8 mouse cellular contexts compared by ENCODE assay signal in genomic region chr8:84969241-84970134, GRCm38 (mm10). TPM values are rescaled to one million over a fixed set of nuclear protein-coding genes. Genes with fewer than 3 reads are reported as not detected.
A peak's percentile ranks its signal among the peaks of the same experiment; 100 is the strongest.
DNase-seq lines count a peak whose midpoint lies in the region; ATAC-seq lines count a peak whose summit lies in the region.

TSS of gene Gm49661 (minus strand) at chr8:84969433.
TSS of gene Prdx2 (plus strand) at chr8:84969587.
TSS of gene Rnaseh2a (minus strand) at chr8:84969767.

- peak within 1 kb of the TSS; percentile 80 for H3K9ac ChIP-seq in intestine, embryonic 16.5 days (ENCODE audit: low read depth, low read length)

- peak within 1 kb of the TSS; percentile 62 for H3K4me3 ChIP-seq in intestine, embryonic 16.5 days (ENCODE audit: low read length)
- peak within 1 kb of the TSS; percentile 69 for H3K4me3 ChIP-seq in limb, embryonic 10.5 days
- peak within 1 kb of the TSS; percentile 91 for H3K4me3 ChIP-seq in midbrain, embryonic 10.5 days

- H3K27me3 ChIP-seq in intestine, embryonic 16.5 days (replicated peaks; ENCODE audit: control insufficient read depth, insufficient read depth, low read length), result no peaks in the 10 kb centered on the region
- H3K27me3 ChIP-seq in limb, embryonic 10.5 days (ENCODE audit: low read depth, poor library complexity, severe bottlenecking), result no peaks in the 10 kb centered on the region
- no peaks in the 10 kb centered on the region for H3K27me3 ChIP-seq in midbrain, embryonic 10.5 days (ENCODE audit: low read depth, poor library complexity, severe bottlenecking)

- DNase-seq in 3134 (ENCODE audit: extremely low read depth, insufficient read length, low spot score), result peak; percentile 80
- peak; percentile 74 for DNase-seq in adrenal gland, adult 18-20 months (ENCODE audit: low spot score in 2 of 2)
- peak; percentile 90 for DNase-seq in embryo, embryonic 9.5 days (ENCODE audit: extremely low spot score)
- DNase-seq in limb, embryonic 10.5 days (ENCODE audit: low spot score), result peak; percentile 90
- DNase-seq in midbrain, embryonic 10.5 days (ENCODE audit: low spot score), result peak; percentile 87
- peak; percentile 85 to 88 for DNase-seq in spleen, postnatal 10 days (ENCODE audit: low spot score in 2 of 2)

- H3K36me3 ChIP-seq in intestine, embryonic 16.5 days (ENCODE audit: control insufficient read depth, insufficient read depth, low read length), result no peaks in the 10 kb centered on the region
- peaks cover 42% of the 10 kb centered on the region for H3K36me3 ChIP-seq in limb, embryonic 10.5 days
- H3K36me3 ChIP-seq in midbrain, embryonic 10.5 days, result peaks cover 43% of the 10 kb centered on the region

- H3K4me2 ChIP-seq in intestine, embryonic 16.5 days (ENCODE audit: low read depth, low read length), result peak within 1 kb of the TSS; percentile 84

- peaks cover 31% of the 10 kb centered on the region for H3K4me1 ChIP-seq in intestine, embryonic 16.5 days (ENCODE audit: control insufficient read depth, insufficient read depth, low read length)
- H3K4me1 ChIP-seq in limb, embryonic 10.5 days, result peaks cover 51% of the 10 kb centered on the region
- H3K4me1 ChIP-seq in midbrain, embryonic 10.5 days, result peaks cover 58% of the 10 kb centered on the region

- WGBS in intestine, embryonic 16.5 days, result under 1% methylated on average over 55 of the region's 56 CpGs
- under 1% methylated on average over 54 of the region's 56 CpGs for WGBS in limb, embryonic 10.5 days
- WGBS in midbrain, embryonic 10.5 days, result under 1% methylated on average over 56 of the region's 56 CpGs

- ATAC-seq in granulocyte monocyte progenitor cell, adult 5-6 weeks (replicated peaks; ENCODE audit: poor library complexity, severe bottlenecking), result peak; percentile 59
- peak; percentile 79 for ATAC-seq in intestine, embryonic 16.5 days

- peak within 1 kb of the TSS; percentile 93 for H3K27ac ChIP-seq in intestine, embryonic 16.5 days (ENCODE audit: low read length)
- H3K27ac ChIP-seq in limb, embryonic 10.5 days, result peak within 1 kb of the TSS; percentile 97
- peak within 1 kb of the TSS; percentile 98 for H3K27ac ChIP-seq in midbrain, embryonic 10.5 days (replicated peaks)

- H3K9me3 ChIP-seq in intestine, embryonic 16.5 days (ENCODE audit: control insufficient read depth, low read length), result no peaks in the 10 kb centered on the region
- no peaks in the 10 kb centered on the region for H3K9me3 ChIP-seq in limb, embryonic 10.5 days (replicated peaks)
- no peaks in the 10 kb centered on the region for H3K9me3 ChIP-seq in midbrain, embryonic 10.5 days (replicated peaks)

RNA-seq across cellular contexts. Expression of gene Gm49661, which starts in this region (rescaled TPM):
- total RNA-seq in adrenal gland, adult 18-20 months (2021), result 1 to 10 TPM; 1.9 TPM
- total RNA-seq in granulocyte monocyte progenitor cell, adult 5-6 weeks (2014; fragmentation: Nextera tagmentation), result not detected in 2 replicates
- total RNA-seq in granulocyte monocyte progenitor cell, adult 5-6 weeks (2017), result not detected in 2 replicates
- polyA plus RNA-seq in intestine, embryonic 16.5 days (2015; fragmentation: Nextera tagmentation; extraction: Ambion mirVana), result not detected in 2 replicates
- not detected in 2 replicates for polyA plus RNA-seq in limb, embryonic 10.5 days (2016; fragmentation: Nextera tagmentation; extraction: Ambion mirVana)
- not detected in 2 replicates for polyA plus RNA-seq in midbrain, embryonic 10.5 days (2016; fragmentation: Nextera tagmentation; extraction: Ambion mirVana)

RNA-seq across cellular contexts. Expression of gene Prdx2, which starts in this region (rescaled TPM):
- total RNA-seq in adrenal gland, adult 18-20 months (2021), result 100 to 1,000 TPM; 740 to 761 TPM
- total RNA-seq in granulocyte monocyte progenitor cell, adult 5-6 weeks (2014; fragmentation: Nextera tagmentation), result 210 and 303 TPM in 2 replicates
- total RNA-seq in granulocyte monocyte progenitor cell, adult 5-6 weeks (2017), result 360 and 421 TPM in 2 replicates
- 533 and 590 TPM in 2 replicates for polyA plus RNA-seq in intestine, embryonic 16.5 days (2015; fragmentation: Nextera tagmentation; extraction: Ambion mirVana)
- polyA plus RNA-seq in limb, embryonic 10.5 days (2016; fragmentation: Nextera tagmentation; extraction: Ambion mirVana), result 1,175 and 1,260 TPM in 2 replicates
- polyA plus RNA-seq in midbrain, embryonic 10.5 days (2016; fragmentation: Nextera tagmentation; extraction: Ambion mirVana), result 1,203 and 1,278 TPM in 2 replicates

RNA-seq across cellular contexts. Expression of gene Rnaseh2a, which starts in this region (rescaled TPM):
- total RNA-seq in adrenal gland, adult 18-20 months (2021), result 100 to 1,000 TPM in 1 of 2 experiments, 10 to 100 TPM in 1; 80.9 to 131 TPM
- 116 and 172 TPM in 2 replicates for total RNA-seq in granulocyte monocyte progenitor cell, adult 5-6 weeks (2014; fragmentation: Nextera tagmentation)
- 91.3 and 148 TPM in 2 replicates for total RNA-seq in granulocyte monocyte progenitor cell, adult 5-6 weeks (2017)
- polyA plus RNA-seq in intestine, embryonic 16.5 days (2015; fragmentation: Nextera tagmentation; extraction: Ambion mirVana), result 102 and 120 TPM in 2 replicates
- 156 and 168 TPM in 2 replicates for polyA plus RNA-seq in limb, embryonic 10.5 days (2016; fragmentation: Nextera tagmentation; extraction: Ambion mirVana)
- 136 and 158 TPM in 2 replicates for polyA plus RNA-seq in midbrain, embryonic 10.5 days (2016; fragmentation: Nextera tagmentation; extraction: Ambion mirVana)

Comparison
In these comparisons a context has a peak if more than half of its experiments do, and no peak if none do; other contexts are left out.
1. Peak in every context shown above with its lines: DNase-seq, ATAC-seq, H3K4me3 ChIP-seq and H3K27ac ChIP-seq.